Mouse (Mus musculus) neural tube, embryonic 15.5 days (tissue): ENCODE measurements around the gene Rgs6. TPM values are rescaled to one million over a fixed set of nuclear protein-coding genes. Genes with fewer than 3 reads are reported as not detected.

Source experiments
- ATAC-seq: fragments of 200-750 bp; cut with Nextera tagmentation; 2 replicates; pipeline ENCODE4 v1.8.0; 2017; ENCODE audit warnings: mild to moderate bottlenecking, moderate TSS enrichment, moderate library complexity; ENCODE audit not compliant: low FRiP score
- H3K27ac ChIP-seq: fragments of 300-500 bp; sonication (generic); replicated peaks from 2 replicates; pipeline ENCODE4 v1.5.1; 2015; ENCODE audit warnings: mild to moderate bottlenecking, inconsistent platforms
- H3K27me3 ChIP-seq: fragments of 300-500 bp; sonication (generic); replicated peaks from 2 replicates; pipeline ENCODE4 v1.6.1; 2015; ENCODE audit warnings: inconsistent platforms
- H3K36me3 ChIP-seq: fragments of 300-500 bp; sonication (generic); 2 replicates; pipeline ENCODE4 v1.6.1; 2015; ENCODE audit warnings: inconsistent platforms
- H3K4me1 ChIP-seq: fragments of 300-500 bp; sonication (generic); 2 replicates; pipeline ENCODE4 v1.6.1; 2015; ENCODE audit warnings: inconsistent platforms
- H3K4me2 ChIP-seq: fragments of 300-500 bp; sonication (generic); 2 replicates; pipeline ENCODE4 v1.6.1; 2015; ENCODE audit warnings: inconsistent platforms, mild to moderate bottlenecking, moderate library complexity
- H3K4me3 ChIP-seq: fragments of 300-500 bp; sonication (generic); replicated peaks from 2 replicates; pipeline ENCODE4 v1.5.1; 2015; ENCODE audit warnings: mild to moderate bottlenecking, inconsistent platforms
- H3K9ac ChIP-seq: fragments of 300-500 bp; sonication (generic); replicated peaks from 2 replicates; pipeline ENCODE4 v1.6.1; 2015; ENCODE audit warnings: mild to moderate bottlenecking, inconsistent platforms
- H3K9me3 ChIP-seq: fragments of 300-500 bp; sonication (generic); replicated peaks from 2 replicates; pipeline ENCODE4 v1.6.1; 2016; ENCODE audit warnings: inconsistent platforms
- WGBS: fragments of 180-500 bp; shearing (Covaris S2); methylation state at CpG from one replicate; pipeline ENCODE4 v1.1.7; 2015; ENCODE audit warnings: mixed read lengths; 5-methylcytosine and 5-hydroxymethylcytosine counted together
- polyA plus RNA-seq: library from polyadenylated mRNA; unstranded; fragments of >200 nt; fragmentation: Nextera tagmentation; extraction: Ambion mirVana; gene quantifications from 2 replicates; pipeline ENCODE4 v1.2.1, GENCODE M21; 2015

Gene Rgs6
- polyA plus RNA-seq, 1 experiment from 2014 or later: 7.1 TPM

DNA sequence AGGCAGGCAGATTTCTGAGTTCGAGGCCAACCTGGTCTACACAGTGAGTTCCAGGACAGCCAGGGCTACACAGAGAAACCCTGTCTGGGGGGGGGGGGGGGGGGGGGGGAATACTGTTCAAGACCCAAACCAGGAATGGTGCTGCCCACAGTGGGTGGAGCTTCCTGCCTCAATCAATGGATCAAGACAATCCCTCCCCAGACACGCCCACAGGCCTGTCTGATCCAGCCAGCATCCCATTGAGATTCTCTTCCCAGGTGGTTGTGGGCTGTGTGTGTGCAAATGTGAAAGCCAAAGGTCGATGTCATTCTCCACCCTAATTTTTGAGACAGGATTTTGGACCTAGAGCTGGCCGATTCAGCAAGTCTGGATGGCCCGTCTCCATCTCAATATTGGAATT is 496.5 kb downstream of the Rgs6 start:
- Histone ChIP-seq H3K4me1 (no peaks in the 10 kb centered on the region), H3K27ac (no peak overlapping the region), H3K9ac (no peak overlapping the region), H3K4me2 (no peak overlapping the region), H3K36me3 (no peaks in the 10 kb centered on the region), H3K9me3 (no peaks in the 10 kb centered on the region), H3K4me3 (no peak overlapping the region), H3K27me3 (no peaks in the 10 kb centered on the region)
- ATAC-seq: no peak
- 96% methylated on average over 5 of the region's 5 CpGs for WGBS

DNA sequence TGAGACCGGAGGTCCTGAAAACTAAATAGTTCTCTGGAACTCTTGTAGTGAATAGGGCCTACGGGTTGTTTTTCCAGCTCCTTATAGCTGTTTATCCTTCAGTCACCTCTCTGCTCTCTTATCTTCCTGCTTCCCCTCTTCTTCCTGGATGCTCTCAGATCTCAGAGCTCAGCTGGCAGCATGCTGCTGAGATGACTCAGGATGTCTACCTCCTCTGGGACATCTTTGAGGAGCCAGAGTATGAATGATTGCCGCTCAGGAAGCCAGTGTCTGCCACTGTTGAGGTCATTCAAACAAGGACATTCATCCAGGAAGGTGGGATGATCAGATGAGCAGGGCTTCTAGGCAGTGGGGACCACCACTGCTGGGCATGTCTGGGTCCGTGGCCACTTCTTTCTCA is 498.9 kb downstream of the Rgs6 start:
- ATAC-seq: no peak
- Histone ChIP-seq H3K4me1 (no peaks in the 10 kb centered on the region), H3K27ac (no peak overlapping the region), H3K36me3 (no peaks in the 10 kb centered on the region), H3K9me3 (no peaks in the 10 kb centered on the region), H3K9ac (no peak overlapping the region), H3K4me3 (no peak overlapping the region), H3K27me3 (no peaks in the 10 kb centered on the region), H3K4me2 (no peak overlapping the region)
- 86% methylated on average over 4 of the region's 4 CpGs for WGBS

DNA sequence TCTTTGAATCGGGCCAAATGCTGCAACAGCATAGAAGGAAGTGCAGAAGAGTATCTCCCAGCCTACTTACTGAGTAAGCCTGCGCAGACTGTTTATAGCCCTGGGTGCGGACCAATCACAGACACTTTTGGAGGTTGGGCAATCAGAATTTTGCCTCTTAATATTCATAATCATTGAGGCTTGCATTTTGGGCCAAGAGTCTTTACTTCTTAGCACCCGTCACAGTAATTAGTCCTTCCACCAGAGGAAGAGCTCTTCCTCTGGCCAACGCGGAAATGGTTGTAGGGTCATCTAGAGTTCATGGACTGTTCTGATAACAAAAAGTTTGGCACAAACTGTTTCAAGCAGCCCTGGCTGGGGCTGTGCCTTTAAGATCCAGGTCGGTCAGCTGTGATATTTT is 499.5 kb downstream of the Rgs6 start:
- WGBS: 70% methylated on average over 7 of the region's 7 CpGs
- Histone ChIP-seq H3K27ac (no peak overlapping the region), H3K9ac (no peak overlapping the region), H3K4me1 (no peaks in the 10 kb centered on the region), H3K4me2 (no peak overlapping the region), H3K9me3 (no peaks in the 10 kb centered on the region), H3K36me3 (no peaks in the 10 kb centered on the region), H3K27me3 (no peaks in the 10 kb centered on the region), H3K4me3 (no peak overlapping the region)
- no peak for ATAC-seq

DNA sequence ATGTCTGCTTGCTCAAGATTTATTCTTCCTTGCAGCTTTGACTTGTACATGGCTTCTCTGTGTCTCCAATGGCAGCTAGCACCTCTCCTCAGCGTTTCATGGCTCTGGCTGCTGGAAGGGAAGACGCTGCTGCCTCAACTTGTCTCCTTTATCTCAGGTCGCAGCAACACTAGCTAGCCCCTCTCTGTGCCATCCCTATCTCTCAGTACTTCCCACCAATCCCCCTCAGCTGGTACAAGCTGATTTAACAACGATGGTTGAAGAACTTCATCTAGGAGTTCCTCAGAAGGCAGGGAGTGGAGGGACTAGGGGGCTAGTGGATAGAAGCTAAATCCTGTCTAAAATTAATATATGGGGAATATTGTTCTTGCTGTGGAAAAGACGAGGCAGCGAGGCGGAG is 503.9 kb downstream of the Rgs6 start:
- no peak overlapping the region for H3K27ac ChIP-seq
- H3K9ac ChIP-seq: no peak overlapping the region
- no peaks in the 10 kb centered on the region for H3K4me1 ChIP-seq
- H3K27me3 ChIP-seq: no peaks in the 10 kb centered on the region
- H3K4me2 ChIP-seq: no peak overlapping the region
- no peak for ATAC-seq
- H3K9me3 ChIP-seq: no peaks in the 10 kb centered on the region
- WGBS: 85% methylated on average over 7 of the region's 7 CpGs
- no peak overlapping the region for H3K4me3 ChIP-seq
- H3K36me3 ChIP-seq: no peaks in the 10 kb centered on the region

DNA sequence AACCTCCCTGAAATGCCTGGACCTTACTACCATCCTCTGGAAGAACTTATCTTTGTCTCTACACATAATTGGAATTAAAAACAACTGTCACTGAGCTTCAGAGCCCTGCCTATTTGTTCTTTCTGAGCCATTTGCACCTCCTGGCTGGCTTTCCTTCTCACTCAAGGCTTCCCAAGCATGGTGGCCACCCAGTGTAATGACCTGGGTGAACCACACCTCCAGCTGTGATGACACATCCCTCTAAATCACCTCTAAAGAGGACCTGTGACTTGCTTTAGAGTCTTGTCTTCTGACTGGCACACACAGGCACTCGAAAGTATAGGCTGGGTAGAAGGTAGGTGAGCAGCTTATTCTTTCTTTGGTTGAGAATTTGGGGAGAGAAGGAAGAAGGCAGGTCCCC is 509.7 kb downstream of the Rgs6 start:
- no peak overlapping the region for H3K4me3 ChIP-seq
- no peaks in the 10 kb centered on the region for H3K27me3 ChIP-seq
- no peak overlapping the region for H3K4me2 ChIP-seq
- 76% methylated on average over 1 of the region's 1 CpGs for WGBS
- H3K27ac ChIP-seq: no peak overlapping the region
- no peak overlapping the region for H3K9ac ChIP-seq
- H3K4me1 ChIP-seq: 0 out of 2 replicates have a peak, but pooled peaks cover 6% of the 10 kb centered on the region
- ATAC-seq: no peak
- no peaks in the 10 kb centered on the region for H3K36me3 ChIP-seq
- no peaks in the 10 kb centered on the region for H3K9me3 ChIP-seq

DNA sequence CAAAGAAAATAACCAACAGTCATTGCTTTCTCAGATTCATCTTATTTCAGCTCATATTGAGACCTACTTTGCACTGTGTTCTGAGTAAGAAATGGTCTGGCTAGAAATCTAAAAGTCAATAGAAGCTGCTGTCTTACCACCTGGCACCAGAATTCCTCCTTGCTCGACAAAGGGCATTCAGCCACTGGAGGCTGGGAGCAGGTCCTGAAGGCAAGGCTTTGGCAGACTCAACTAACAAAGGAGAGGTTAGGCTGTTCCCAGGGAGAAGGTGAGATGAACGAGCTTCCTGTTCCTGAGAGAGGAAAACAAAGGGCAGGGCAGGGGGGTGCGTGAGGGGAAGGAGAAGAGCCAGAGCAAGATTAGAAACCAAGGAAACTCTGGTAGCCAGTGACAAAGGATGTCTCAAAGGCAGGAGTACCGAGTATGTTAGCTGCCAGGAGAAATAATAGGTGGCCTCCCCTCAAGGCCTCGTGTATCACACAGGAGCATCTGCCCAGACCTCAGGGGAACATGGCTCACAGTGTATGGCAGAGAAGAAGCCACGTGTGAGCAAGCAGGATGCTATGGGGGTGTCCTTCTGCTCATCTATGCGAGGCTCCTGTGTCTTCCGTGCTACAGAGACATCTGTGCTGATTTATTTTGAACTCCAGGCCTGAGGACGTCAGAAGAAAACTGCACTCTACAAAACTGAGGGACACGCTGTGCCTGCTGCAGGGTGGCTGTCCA is 510.7 kb downstream of the Rgs6 start:
- no peak overlapping the region for H3K9ac ChIP-seq
- no peak overlapping the region for H3K4me2 ChIP-seq
- 42% methylated on average over 10 of the region's 10 CpGs for WGBS
- no peaks in the 10 kb centered on the region for H3K9me3 ChIP-seq
- H3K27me3 ChIP-seq: no peaks in the 10 kb centered on the region
- ATAC-seq: no peak
- H3K4me1 ChIP-seq: 0 out of 2 replicates have a peak, but pooled peaks cover 6% of the 10 kb centered on the region
- H3K4me3 ChIP-seq: no peak overlapping the region
- no peak overlapping the region for H3K27ac ChIP-seq
- H3K36me3 ChIP-seq: no peaks in the 10 kb centered on the region

DNA sequence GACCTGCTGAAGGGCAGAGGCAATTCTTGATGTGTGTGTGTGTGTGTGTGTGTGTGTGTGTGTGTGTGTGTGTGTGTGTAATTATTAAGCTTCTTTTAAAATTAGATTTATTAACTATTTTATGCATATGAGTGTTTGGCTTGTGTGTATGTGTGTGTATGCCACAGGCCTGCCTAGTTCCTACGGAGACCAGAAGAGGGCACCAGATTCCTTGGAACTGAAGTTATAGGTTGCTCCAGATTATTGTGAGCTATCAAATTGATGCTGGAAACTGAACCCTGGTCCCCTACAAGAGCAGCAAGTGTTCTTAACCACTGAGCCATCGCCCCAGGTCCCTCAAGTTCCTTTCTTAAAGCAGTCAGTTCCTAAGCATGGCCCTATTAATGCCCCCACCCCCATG is 511.8 kb downstream of the Rgs6 start:
- 0 out of 2 replicates have a peak, but pooled peaks cover 6% of the 10 kb centered on the region for H3K4me1 ChIP-seq
- no peaks in the 10 kb centered on the region for H3K27me3 ChIP-seq
- H3K27ac ChIP-seq: no peak overlapping the region
- no peak for ATAC-seq
- H3K9ac ChIP-seq: no peak overlapping the region
- no peak overlapping the region for H3K4me3 ChIP-seq
- H3K4me2 ChIP-seq: no peak overlapping the region
- no peaks in the 10 kb centered on the region for H3K36me3 ChIP-seq
- H3K9me3 ChIP-seq: no peaks in the 10 kb centered on the region
- WGBS: 88% methylated on average over 2 of the region's 2 CpGs

DNA sequence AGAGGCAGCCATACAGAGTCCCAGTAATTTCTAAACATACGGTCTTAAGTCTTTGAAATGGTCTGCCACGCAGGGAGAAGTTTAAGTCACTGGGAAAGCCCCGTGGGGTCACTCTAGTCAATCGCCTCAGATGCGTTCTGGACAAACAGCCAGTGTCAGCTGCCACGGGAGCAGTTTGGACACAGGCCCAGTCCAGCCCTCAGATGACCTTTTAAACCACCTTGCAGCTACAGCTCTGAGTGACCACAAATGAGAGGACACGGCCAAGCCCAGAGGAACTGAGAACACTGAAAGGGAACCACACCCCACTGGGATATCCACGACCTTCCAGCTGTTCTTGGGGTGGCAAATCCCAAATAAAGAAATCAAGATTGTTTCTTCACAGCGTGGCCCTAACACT is 512.3 kb downstream of the Rgs6 start:
- no peaks in the 10 kb centered on the region for H3K27me3 ChIP-seq
- H3K9me3 ChIP-seq: no peaks in the 10 kb centered on the region
- no peak overlapping the region for H3K4me2 ChIP-seq
- no peaks in the 10 kb centered on the region for H3K36me3 ChIP-seq
- 80% methylated on average over 9 of the region's 9 CpGs for WGBS
- 0 out of 2 replicates have a peak, but pooled peaks cover 6% of the 10 kb centered on the region for H3K4me1 ChIP-seq
- H3K27ac ChIP-seq: no peak overlapping the region
- H3K4me3 ChIP-seq: no peak overlapping the region
- no peak overlapping the region for H3K9ac ChIP-seq
- no peak for ATAC-seq

DNA sequence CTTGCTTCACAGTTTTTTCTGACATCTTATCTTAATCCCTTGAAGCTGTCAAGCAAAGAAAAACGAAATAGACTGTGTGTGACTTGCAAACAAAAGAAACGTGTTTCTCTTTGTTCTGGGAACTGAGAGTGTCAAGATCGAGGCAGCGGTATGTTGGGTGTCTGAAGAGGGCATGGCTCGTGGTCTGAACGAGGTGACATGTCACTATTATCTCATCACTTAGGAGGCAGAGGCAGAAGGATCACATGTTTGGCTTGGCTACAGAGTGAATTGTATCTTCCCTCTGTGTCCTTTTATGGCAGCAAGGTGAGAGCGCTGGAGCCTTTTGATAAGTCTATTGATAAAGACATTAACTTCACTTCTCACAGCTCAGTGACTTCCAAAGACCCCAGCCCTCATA is 512.8 kb downstream of the Rgs6 start:
- 73% methylated on average over 7 of the region's 7 CpGs for WGBS
- no peak overlapping the region for H3K27ac ChIP-seq
- 0 out of 2 replicates have a peak, but pooled peaks cover 6% of the 10 kb centered on the region for H3K4me1 ChIP-seq
- H3K9ac ChIP-seq: no peak overlapping the region
- H3K4me3 ChIP-seq: no peak overlapping the region
- no peak for ATAC-seq
- H3K4me2 ChIP-seq: no peak overlapping the region
- H3K9me3 ChIP-seq: no peaks in the 10 kb centered on the region
- no peaks in the 10 kb centered on the region for H3K27me3 ChIP-seq
- no peaks in the 10 kb centered on the region for H3K36me3 ChIP-seq

DNA sequence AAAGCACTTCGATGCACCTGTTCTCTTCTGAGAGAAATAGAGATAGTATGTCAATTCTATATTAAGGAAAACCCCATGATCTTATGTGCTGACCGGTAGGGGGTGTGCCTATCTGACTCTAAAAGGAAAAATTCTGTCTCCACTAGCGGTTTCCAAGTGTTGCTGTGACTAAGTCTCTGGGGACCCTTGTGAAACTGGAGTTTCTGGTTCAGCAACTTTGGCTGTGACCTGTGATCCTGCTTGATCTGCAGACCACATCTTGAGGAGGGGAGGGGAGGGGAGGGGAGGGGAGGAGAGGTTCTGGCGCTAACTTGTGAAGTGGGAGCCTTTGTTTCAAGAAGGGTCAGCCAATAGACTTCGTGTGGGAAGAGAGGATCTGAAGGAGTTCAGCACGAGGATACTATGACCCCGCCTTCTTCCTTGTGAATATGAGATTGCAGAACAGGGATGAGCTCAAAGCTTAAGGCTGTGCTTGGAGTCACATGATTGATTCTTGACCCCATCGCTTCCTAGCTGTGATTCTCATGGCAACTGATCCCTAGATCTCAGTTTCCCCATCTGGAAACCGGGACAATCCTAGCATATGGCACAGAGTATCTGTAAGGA is 517.5 kb downstream of the Rgs6 start:
- WGBS: 61% methylated on average over 9 of the region's 9 CpGs
- no peak for ATAC-seq
- Histone ChIP-seq H3K9ac (no peak overlapping the region), H3K36me3 (no peaks in the 10 kb centered on the region), H3K27me3 (no peaks in the 10 kb centered on the region), H3K27ac (no peak overlapping the region), H3K9me3 (no peaks in the 10 kb centered on the region), H3K4me2 (no peak overlapping the region), H3K4me1 (peaks cover 7% of the 10 kb centered on the region), H3K4me3 (no peak overlapping the region)

DNA sequence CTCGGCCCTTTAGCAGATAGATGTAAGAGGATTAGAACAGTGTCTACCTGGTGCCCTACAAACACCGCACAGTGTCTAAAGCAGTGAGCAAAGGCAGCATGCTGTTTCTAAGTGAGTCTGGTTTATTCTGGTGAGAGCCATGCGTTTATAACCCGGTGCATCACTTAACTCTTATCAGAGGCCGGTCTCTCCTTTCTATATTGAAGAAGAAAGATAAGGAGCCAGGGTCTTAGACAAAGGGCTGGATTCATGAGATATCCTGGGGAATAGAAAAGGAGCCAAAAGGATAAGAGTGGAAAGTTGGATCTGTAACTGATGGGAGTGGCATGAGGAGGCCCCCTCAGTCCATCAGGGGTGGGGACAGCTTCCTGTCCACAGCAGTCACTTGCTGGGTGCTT is 518.0 kb downstream of the Rgs6 start:
- 94% methylated on average over 5 of the region's 5 CpGs for WGBS
- ATAC-seq: no peak
- no peaks in the 10 kb centered on the region for H3K27me3 ChIP-seq
- H3K4me1 ChIP-seq: peaks cover 7% of the 10 kb centered on the region
- no peak overlapping the region for H3K27ac ChIP-seq
- H3K4me3 ChIP-seq: no peak overlapping the region
- no peak overlapping the region for H3K9ac ChIP-seq
- no peak overlapping the region for H3K4me2 ChIP-seq
- no peaks in the 10 kb centered on the region for H3K9me3 ChIP-seq
- no peaks in the 10 kb centered on the region for H3K36me3 ChIP-seq

DNA sequence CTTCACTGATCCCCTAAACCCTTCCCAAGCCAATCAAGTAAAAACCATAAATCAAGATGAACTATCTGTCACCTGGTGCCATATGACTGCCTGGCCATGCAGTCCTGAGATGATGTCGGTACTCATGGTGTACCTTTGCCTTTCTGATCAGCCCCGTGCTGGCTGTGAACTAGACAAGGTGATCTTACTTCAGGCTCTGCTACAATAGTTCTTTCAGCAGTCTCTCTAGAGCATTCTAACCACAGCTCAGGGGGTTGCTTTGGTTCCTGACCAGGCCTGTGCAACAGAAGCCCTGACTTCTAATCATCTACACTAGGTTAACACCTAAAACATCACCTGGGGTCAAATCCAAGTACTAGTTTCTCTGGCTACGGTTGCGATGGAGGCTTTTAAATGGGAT is 521.4 kb downstream of the Rgs6 start:
- no peaks in the 10 kb centered on the region for H3K27me3 ChIP-seq
- H3K4me1 ChIP-seq: peaks cover 22% of the 10 kb centered on the region
- no peaks in the 10 kb centered on the region for H3K9me3 ChIP-seq
- WGBS: 87% methylated on average over 4 of the region's 4 CpGs
- H3K27ac ChIP-seq: no peak overlapping the region
- no peaks in the 10 kb centered on the region for H3K36me3 ChIP-seq
- no peak overlapping the region for H3K4me2 ChIP-seq
- no peak overlapping the region for H3K9ac ChIP-seq
- no peak overlapping the region for H3K4me3 ChIP-seq
- no peak for ATAC-seq
